ENCODE assay signal across 8 mouse cellular contexts in the genomic region with DNA sequence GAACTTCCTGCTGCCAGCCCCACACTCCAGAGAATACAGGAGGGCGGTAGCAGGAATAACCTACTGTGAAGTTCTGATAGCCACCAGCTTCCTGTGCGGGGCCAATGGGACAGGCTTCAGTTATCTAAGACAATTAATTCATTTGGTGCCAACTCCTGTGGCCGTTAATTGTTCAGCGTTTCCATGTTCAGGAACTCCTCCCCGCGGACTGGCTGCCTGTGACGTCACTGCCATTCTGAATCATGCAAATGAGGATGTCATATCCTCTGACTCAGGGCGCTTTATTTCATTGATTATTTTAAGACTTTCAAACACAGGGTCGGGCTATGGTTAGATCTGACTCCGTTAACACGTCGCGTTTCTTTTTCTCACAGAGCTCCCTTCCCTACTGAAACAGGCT.
DNase-seq lines count a peak whose midpoint lies in the region; ATAC-seq lines count a peak whose summit lies in the region.

No protein-coding gene starts in this region.

- H3K27me3 ChIP-seq in heart, embryonic 10.5 days (ENCODE audit: insufficient read depth, poor library complexity, severe bottlenecking): no peaks in the 10 kb centered on the region
- no peaks in the 10 kb centered on the region for H3K27me3 ChIP-seq in heart, embryonic 13.5 days (replicated peaks)

- DNase-seq in heart, adult 11 months: peak; percentile 98
- DNase-seq in heart, embryonic 10.5 days (ENCODE audit: low spot score): no peak
- DNase-seq in brain, embryonic 18.5 days (ENCODE audit: low read depth, low spot score): peak; percentile 30
- peak; percentile 64 for DNase-seq in kidney, postnatal 14 days
- peak; percentile 88 for DNase-seq in lung, postnatal 36 days
- DNase-seq in testis, postnatal 14 days (ENCODE audit: low spot score): peak; percentile 10
- no peak for DNase-seq in thymus, postnatal 4 days

- 68% methylated on average over 13 of the region's 13 CpGs for WGBS in heart, embryonic 10.5 days
- WGBS in heart, embryonic 13.5 days: 54% methylated on average over 13 of the region's 13 CpGs

- no peak overlapping the region for H3K27ac ChIP-seq in heart, embryonic 10.5 days
- H3K27ac ChIP-seq in heart, embryonic 13.5 days (replicated peaks): no peak overlapping the region

- H3K36me3 ChIP-seq in heart, embryonic 10.5 days: no peaks in the 10 kb centered on the region
- no peaks in the 10 kb centered on the region for H3K36me3 ChIP-seq in heart, embryonic 13.5 days

- peak overlapping the region; percentile 20 for H3K4me2 ChIP-seq in heart, embryonic 13.5 days

- no peak for ATAC-seq in heart, embryonic 13.5 days (ENCODE audit: extremely low read depth, insufficient number of reproducible peaks, low FRiP score, low TSS enrichment)

- no peak overlapping the region for H3K4me3 ChIP-seq in heart, embryonic 10.5 days
- H3K4me3 ChIP-seq in heart, embryonic 13.5 days: peak overlapping the region; percentile 14

- no peaks in the 10 kb centered on the region for H3K4me1 ChIP-seq in heart, embryonic 10.5 days
- no peaks in the 10 kb centered on the region for H3K4me1 ChIP-seq in heart, embryonic 13.5 days

- H3K9me3 ChIP-seq in heart, embryonic 10.5 days: no peaks in the 10 kb centered on the region
- H3K9me3 ChIP-seq in heart, embryonic 13.5 days: no peaks in the 10 kb centered on the region

- no peak overlapping the region for H3K9ac ChIP-seq in heart, embryonic 13.5 days

Comparison
In these comparisons a context has a peak if more than half of its experiments do, and no peak if none do; other contexts are left out.
1. DNase-seq: peak in heart, adult 11 months (single experiment), brain, embryonic 18.5 days (single experiment), kidney, postnatal 14 days (single experiment), lung, postnatal 36 days (single experiment) and testis, postnatal 14 days (single experiment); none in heart, embryonic 10.5 days (single experiment) and thymus, postnatal 4 days (single experiment).